Mouse (Mus musculus) liver, embryonic 14.5 days (tissue): ENCODE measurements around the gene Sec16a.

Experiments
- CTCF ChIP-seq: IDR thresholded peaks from 2 replicates; pipeline ENCODE4 v1.5.1; 2016; ENCODE audit warnings: antibody characterized with exemption, low read depth, control low read depth
- EP300 ChIP-seq: IDR thresholded peaks from 2 replicates; pipeline ENCODE4 v1.6.1; 2016; ENCODE audit warnings: antibody characterized with exemption, low read depth

DNA sequence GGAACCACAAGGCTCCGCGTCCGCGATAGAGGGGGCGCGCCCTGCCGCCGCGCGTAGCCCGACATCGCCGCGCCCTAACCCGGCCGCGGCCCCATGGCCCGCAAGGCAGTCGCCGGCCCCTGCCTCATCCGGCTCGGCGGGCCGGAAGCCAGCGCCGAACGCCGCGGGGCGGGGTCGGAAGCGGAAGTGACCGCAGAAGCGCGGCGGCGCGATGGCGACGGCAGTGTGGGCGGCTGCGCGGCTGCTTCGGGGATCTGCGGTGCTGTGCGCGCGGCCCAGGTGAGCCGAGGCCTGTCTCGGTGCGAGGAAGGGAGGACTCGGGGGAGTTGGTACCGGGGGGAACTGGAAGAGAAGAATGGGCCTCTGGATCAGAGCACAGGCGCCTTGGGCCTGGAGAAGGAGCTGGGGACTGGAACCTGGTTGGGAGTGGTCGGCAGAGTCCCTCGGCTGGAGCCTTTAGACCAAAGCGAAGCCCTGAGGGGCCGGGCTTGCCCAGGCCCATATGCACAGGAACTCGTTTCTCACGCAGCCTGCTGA is 55.8 kb downstream of the Sec16a start, which contains the start of the genes Entr1 and Pmpca:
- TF ChIP-seq CTCF: no peak
- TF ChIP-seq EP300: no peak
